Mouse (Mus musculus) lung, postnatal 25 days (tissue): ENCODE measurements at regions not wholly inside any gene's neighbourhood (a gene's known extent, or its start where the extent isn't known, plus 50 kb on each side); places are given as distances from the start of the nearest gene placed in this dataset.

Experiments
- DNase-seq: peaks from one replicate; pipeline ENCODE4 v3.0.0; 2022; ENCODE audit warnings: low spot score

DNA sequence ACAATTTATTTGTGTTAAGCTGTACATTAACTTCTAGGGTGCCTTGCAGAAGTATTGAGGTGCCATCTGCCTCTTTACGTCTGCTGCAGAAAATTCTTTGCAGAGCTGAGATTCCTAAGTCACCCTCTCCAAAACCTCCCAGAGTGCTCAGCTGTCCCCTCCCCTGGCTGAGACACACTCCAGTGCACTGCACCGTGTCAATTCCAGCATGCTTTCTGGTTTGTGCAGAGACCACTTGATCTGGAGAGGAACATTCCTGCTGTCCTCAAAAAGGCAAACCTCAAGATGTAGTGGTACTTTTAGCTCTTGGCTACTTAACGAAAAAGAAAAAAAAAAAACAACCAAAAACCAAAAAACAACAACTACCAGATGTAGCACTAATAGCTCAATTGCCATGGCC lies 145.2 kb upstream of the Krr1 start:
- DNase-seq = peak; percentile 71

DNA sequence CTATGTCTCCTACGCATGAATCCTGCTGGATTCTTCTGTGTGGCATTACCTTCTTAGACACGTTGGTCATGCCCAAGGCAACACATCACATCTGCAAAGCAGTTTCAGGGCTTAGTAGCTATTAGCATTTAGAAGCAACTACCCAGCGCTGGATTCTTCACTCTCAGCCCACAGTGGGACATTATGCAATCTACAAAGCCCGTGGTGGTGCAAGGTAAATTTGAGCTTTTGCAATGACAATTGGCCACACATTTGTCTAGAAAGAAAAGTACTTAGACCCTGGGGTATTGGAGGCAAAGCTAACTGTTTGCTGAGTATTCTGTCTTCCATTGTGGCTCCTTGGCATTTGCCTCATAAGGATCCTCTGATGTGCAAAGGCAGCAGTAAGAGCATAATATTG lies 144.5 kb upstream of the Krr1 start:
- peak; percentile 29 for DNase-seq

GRCm38 (mm10) chr10:111828610-111829009 lies 143.9 kb upstream of the Krr1 start:
- DNase-seq = no peak

DNA sequence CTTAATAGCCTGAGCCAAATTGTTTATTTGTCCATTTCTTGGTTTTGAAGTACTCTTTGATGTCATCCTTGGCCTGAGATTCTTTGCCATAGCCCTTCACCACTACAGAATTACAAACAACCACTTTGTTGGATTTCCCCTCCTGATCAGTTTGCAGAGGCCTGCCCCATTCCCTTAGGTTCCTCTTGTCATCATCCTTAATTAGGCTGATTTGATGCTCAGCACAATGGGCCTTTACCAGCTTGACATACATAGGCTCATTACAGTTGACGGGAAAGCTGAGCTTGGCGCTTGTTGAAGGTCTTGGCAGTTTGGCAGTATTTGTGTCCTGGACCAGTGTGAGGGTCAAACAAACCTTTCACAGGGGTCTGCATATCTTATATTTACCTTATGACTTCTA lies 143.2 kb upstream of the Krr1 start:
- no peak for DNase-seq

DNA sequence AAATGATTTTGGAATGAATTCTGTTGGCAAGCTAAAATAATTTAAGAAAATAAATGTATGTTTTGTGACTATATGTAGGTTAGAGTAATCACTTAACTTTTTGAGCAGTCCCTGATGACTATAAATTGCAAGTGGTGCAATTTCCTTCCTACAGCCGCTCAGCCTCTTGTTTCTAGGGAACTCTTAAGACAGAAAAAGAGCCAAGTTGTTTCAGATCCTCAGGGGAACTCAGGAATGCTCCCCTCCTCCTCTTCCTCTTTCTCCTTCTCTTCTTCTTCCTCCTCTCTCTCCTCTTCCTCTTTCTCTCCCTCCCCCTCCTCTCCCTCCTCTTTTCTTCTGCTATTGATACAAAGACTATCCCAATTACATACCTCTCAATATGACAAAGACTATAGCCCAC lies 141.4 kb upstream of the Krr1 start:
- no peak for DNase-seq

DNA sequence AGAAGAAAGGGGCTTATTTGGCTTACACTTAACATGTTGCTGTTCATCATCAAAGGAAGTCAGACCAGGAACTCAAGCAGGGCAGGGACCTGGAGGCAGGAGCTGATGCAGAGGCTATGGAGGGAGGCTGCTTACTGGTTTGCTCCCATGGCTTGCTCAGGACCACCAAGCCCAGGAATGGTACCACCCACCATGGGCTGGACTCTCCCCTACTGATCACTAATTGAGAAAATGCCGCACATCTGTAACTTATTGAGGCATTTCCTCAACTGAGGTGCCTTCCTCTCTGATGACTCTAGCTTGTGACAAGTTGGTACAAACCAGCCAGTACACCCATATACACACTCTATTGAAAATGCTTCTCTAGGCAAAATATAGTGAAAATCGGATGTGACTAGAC lies 138.9 kb upstream of the Krr1 start:
- DNase-seq = no peak

DNA sequence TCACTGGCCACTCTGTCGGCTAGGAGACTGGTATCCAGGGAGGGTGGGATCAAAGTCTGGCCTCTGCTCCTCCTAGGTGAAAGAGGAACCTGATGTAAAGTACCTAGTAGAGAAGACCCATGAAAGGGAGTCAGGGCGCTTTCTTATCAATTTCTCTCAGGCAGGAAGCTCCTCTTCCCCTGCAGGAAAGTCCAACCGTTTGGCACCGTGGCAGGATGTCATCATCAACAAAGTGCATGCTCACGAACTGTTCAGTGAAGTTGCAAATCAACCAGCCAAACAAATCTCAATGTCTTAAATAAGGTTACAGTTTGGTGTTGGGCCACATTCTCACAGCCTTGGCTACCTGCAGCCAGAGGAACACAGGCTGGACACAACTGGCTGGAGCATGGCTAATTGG lies 138.2 kb upstream of the Krr1 start:
- no peak for DNase-seq

DNA sequence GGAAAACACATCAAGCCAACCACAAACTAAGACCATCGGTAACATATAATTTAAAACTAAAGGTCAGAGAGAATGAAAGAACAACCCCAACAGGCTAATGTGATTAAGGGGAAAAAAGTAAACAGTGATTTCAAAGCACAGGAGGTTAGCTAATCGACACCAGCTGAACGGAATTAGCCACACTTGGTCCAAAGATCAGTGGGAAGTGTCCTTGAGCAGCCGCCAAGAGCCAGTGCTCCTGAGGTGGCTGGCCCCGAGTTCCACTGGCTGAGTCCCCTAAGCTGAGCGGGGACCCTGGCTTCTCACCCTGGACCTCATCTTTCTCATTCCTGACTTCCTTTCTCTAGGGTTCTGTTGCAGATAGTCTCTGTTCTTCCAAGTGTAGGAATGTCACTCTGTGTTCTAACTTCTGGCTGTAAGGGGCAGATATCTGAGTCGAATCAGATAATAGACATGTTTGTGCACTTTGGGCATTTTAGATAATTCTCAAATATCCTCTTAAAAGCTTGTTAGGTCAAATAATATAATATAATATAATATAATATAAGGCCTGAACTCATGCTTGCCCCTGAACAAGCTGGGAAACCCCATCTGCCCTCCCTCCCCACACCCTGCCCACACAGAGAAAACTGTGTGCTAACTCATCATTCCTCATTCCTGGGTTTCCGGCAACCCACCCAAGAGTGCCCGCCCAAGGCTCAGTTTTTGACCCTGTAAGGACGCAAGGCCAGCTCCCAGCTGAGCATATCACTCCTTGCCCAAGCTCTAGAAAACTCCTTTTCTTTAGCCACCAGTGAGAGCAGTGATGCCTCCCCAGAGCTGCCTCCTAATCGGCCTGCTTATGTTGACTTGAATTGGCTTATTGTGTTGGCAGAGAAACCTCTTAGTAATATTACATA lies 137.3 kb upstream of the Krr1 start:
- DNase-seq = peak; percentile 43

- no peak for DNase-seq
Measured at GRCm38 (mm10) chr10:111836191-111836590, 136.3 kb upstream of the Krr1 start.

- no peak for DNase-seq
Measured at GRCm38 (mm10) chr10:111836802-111837201, 135.7 kb upstream of the Krr1 start.

DNA sequence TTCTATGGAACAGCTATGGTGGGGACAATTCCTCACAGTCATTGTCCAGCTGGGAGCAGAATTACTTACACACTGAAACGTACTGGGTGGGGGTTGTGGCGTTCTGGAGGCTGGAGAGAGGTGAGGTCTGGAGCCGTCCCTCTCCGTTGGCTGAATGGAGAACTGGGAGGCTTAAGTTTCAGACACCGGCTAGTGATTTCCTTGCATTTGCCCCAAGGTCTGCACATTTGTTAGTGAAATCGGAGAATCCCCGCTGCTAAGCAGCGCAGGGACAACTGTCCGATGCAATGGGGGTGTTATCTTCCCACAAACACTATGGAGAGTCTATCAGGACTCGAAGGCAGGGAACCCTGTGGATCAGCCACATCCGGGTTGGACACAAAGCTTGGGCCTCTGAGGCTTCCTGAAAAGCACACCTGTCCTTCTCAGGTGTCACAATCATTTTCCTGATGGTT lies 130.1 kb upstream of the Krr1 start:
- no peak for DNase-seq

GRCm38 (mm10) chr10:111842896-111843295 lies 129.6 kb upstream of the Krr1 start:
- no peak for DNase-seq

DNA sequence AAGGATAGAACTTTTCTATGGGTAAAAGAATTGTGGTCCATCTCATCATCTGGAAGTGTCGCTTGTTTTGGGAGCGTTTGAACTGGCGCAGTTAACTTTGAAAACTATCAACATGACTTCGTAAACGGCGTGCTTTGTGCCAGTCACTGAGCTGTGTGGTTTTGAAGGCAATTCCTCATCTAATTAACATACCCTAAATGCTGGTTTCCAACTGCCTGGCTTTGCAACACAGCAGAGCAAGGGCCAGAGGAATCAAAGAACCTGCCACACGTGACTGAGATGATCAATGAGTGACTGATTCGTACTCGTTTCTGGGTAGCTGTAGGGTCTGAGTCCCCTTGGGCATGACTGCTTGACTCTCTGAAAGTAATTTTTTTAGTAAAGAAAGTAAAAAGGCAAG lies 129.2 kb upstream of the Krr1 start:
- DNase-seq = no peak

DNA sequence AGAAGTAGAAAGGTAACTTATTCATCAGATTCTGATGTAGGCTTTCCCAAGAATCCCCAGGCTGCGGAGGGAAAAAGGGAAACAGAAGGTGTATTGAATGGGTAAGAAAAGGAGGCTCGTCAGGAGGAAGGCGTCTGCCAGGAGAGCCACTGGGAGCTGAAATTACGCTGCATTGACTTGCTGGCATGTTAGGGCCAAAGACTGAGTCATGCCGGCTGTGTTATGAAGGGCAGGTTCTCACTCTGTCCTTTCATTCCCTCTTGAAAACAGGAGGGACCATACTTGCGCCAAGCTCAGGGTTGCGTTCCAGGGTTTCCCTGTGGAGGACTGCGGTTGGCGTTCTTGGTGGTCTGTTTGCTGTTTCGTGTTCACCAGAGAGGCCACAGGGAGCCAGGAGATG lies 128.3 kb upstream of the Krr1 start:
- DNase-seq = no peak

DNA sequence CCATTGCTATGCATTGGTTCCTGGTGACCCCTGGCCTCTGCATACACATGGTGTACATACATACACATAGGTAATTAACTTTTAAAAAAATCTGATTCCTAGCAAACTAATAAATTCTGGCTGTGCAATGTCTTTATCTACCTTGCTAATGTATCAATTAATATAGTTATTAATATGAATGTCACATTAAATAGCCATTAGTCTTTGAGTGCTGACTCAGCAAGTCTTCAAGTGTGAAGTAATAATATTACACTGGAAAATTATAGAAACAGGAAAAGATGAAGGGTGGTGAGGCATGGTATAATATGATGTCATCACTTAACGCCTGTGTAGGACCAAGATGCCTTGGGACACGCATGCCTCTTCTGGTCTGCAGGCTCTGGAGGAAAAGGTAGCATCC lies 126.5 kb upstream of the Krr1 start:
- DNase-seq = no peak

- DNase-seq = no peak
Measured at GRCm38 (mm10) chr10:111854254-111854653, 118.2 kb upstream of the Krr1 start.

DNA sequence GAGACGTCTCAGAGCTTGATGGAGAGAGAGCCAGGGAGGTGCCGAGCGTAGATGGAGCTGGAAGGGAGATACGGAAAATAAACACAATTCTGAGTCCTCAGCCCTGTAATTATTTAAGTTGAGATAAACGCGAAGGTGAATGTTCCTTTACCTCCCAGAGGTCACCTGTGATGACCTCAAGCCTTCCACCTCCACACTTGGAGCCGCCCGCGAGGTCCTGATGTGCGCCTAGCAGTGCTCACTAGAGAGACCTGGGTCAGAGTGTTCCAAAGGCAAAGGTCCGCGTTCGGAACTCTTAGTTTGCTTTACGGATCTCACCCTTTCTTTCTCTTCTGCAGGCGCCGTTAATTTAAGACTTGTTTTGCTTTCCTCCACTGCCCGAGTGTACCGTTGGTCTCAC lies 117.0 kb upstream of the Krr1 start:
- DNase-seq = no peak

DNA sequence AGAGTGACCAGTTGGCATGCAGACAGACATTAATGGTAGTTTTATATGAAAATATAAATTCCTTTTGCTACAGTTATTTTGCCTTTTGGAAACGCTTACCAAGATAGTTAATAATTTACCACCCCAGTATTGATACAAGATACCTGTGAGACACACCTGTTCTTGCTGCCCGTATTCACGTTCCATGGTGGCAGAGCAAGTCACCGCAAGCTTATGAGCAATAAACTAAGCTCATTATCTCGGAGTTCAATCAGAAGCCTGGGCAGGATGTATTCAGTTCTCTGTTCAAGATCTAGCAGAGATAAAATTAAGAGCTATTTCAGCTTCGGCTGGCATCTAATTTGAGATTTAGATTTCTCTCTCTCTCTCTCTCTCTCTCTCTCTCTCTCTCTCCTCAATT lies 114.1 kb upstream of the Krr1 start:
- no peak for DNase-seq

GRCm38 (mm10) chr10:111865286-111865830 lies 107.1 kb upstream of the Krr1 start:
- DNase-seq = no peak

DNA sequence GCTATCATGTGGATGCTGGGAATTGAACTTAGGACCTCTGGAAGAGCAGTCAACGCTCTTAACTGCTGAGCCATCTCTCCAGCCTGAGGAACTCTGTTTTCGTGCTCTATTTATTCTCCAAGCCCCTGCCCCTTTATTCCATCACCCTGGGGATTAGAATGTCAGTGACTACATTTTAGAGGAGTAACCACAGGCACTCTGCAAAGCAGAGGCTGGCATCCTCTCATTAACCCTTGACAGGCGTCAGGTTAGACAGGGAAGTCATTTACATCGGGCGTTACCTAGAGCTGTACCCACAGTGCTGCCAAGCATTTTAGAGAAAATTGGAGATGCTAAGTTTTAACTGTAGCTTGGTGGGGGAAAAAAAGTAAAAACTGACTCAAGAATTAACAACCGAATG lies 105.4 kb upstream of the Krr1 start:
- no peak for DNase-seq

DNA sequence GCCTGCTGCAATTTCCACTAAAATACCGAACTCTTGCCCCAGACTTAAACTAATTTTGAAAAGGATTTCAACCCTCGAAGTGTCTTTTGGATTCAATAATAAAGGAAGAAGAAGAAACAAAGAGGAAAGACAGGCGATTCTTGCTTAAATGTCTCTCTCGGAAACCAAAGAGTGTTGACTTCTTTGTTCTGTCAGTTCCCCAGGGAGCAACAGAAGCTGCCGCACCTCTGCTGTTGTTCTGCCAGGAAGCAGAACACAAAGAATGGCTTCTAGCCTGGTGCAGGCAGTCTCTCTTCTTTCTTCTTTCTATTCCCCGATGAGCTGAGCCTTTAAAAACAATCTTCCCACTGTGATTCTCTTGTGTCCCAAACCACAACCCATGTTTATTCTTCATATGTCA lies 104.9 kb upstream of the Krr1 start:
- DNase-seq = no peak

DNA sequence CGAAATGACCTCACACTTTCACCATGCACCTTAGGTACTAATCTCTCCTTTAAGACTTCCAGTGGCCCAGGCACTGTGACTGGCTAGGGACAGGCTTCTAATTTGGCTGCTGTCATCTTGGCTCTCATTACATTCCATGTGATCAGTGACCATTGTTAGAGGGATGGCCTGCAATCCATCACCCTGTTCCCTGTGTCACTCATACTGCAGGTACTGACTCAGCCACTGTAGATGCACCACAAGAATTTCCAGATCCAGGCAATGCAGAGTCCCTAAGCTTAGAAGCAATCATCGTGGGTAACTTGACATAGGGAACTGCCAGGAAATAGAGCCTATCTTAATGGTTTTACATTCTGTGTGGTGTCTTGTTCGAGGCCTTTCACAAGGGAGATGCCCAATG lies 92.1 kb upstream of the Krr1 start:
- no peak for DNase-seq

DNA sequence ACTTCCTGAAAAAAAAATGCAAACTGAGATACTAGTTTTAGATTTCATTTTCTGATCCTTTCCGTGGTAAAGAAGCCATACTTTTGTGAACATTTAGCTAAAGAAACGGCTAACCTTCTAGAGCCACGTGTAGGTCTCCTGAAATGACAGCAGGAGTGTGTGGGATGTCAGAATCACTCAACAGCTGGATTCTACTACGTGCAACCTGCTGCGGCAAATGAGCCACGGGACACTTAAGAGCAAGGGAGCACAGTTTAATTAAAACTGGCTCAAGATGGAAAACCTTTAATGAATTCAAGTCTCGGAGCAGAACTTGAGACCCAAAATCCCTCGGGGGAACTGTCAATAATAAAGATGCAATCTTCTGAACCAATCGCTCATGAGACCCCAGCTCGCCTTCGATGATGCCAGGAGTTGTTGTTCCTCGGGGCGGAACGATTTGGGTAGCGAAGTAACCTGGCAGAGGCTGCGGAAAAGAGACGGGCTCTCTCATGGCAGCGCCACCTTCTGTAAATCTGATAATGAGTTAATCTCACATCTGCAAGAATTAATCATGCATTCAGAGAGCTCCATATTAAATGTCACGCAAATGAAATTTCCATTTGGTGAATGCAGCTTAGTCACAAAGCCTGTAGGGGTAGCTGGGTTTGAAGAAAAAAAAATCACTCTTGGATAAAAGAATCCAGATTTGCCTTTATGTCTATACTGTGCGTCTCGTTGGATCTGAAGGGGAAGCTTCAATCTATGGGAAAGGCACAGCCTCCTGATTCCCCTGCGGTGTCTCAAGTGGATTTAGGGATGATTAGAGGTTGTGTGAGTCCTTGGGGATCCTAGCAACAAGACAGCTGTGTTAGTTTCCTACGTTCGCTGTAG lies 90.9 kb upstream of the Krr1 start:
- no peak for DNase-seq
